Mouse (Mus musculus) ES-E14 (cell line): ENCODE measurements around the gene Ccl27a. TPM values are rescaled to one million over a fixed set of nuclear protein-coding genes. Genes with fewer than 3 reads are reported as not detected.

Experiments used
- DNase-seq: peaks from one replicate; pipeline ENCODE4 v3.0.0-alpha.2; 2013; ENCODE audit warnings: low read depth, low spot score
- H3K27ac ChIP-seq: 2 replicates; pipeline ENCODE4 v1.5.1; 2012; ENCODE audit warnings: low read depth, mild to moderate bottlenecking, low read length, moderate library complexity, mixed read lengths; ENCODE audit not compliant: poor library complexity, insufficient read depth, severe bottlenecking
- H3K36me3 ChIP-seq: 2 replicates; pipeline ENCODE4 v1.6.1; 2012; ENCODE audit warnings: mild to moderate bottlenecking, low read length, moderate library complexity, mixed read lengths; ENCODE audit not compliant: control insufficient read depth, poor library complexity, insufficient read depth, severe bottlenecking
- H3K4me1 ChIP-seq, 2 experiments: fragments of 150-350 bp in 1 of 2; sonication (generic) in 1 of 2; 2 replicates each; pipeline ENCODE4 v1.6.1; 2012; ENCODE audit warnings: low read length in 2 of 2, mild to moderate bottlenecking in 1 of 2, mixed read lengths in 1 of 2; ENCODE audit not compliant: control insufficient read depth in 2 of 2, insufficient read depth in 2 of 2, poor library complexity in 1 of 2
- H3K4me3 ChIP-seq, 2 experiments: fragments of 150-350 bp in 1 of 2; sonication (generic) in 1 of 2; 2 replicates each; pipeline ENCODE4 v1.5.1; 2012; ENCODE audit warnings: low read length in 2 of 2, low read depth in 1 of 2, mild to moderate bottlenecking in 1 of 2, mixed read lengths in 1 of 2; ENCODE audit not compliant: insufficient read depth in 1 of 2, poor library complexity in 1 of 2, severe bottlenecking in 1 of 2
- H3K9ac ChIP-seq: 2 replicates; pipeline ENCODE4 v1.6.1; 2012; ENCODE audit warnings: low read depth, mild to moderate bottlenecking, low read length, mixed read lengths; ENCODE audit not compliant: poor library complexity, insufficient read depth, severe bottlenecking
- H3K9me3 ChIP-seq: fragments of 150-350 bp; sonication (generic); 2 replicates; pipeline ENCODE4 v1.6.1; 2012; ENCODE audit warnings: low read depth, mild to moderate bottlenecking, low read length; ENCODE audit not compliant: control insufficient read depth, insufficient read depth
- CHD2 ChIP-seq: IDR thresholded peaks from 2 replicates; pipeline ENCODE4 v1.6.1; 2014; ENCODE audit warnings: mild to moderate bottlenecking, low read depth, low read length, inconsistent platforms
- HCFC1 ChIP-seq: IDR thresholded peaks from 2 replicates; pipeline ENCODE4 v1.6.1; 2012; ENCODE audit warnings: low read length, inconsistent platforms, borderline replicate concordance; ENCODE audit not compliant: insufficient read depth
- MAFK ChIP-seq: IDR thresholded peaks from 2 replicates; pipeline ENCODE4 v1.6.1; 2014; ENCODE audit warnings: mild to moderate bottlenecking, low read depth, low read length, inconsistent platforms; ENCODE audit not compliant: insufficient read depth
- ZC3H11A ChIP-seq: IDR thresholded peaks from 2 replicates; pipeline ENCODE4 v1.6.1; 2012; ENCODE audit warnings: low read depth, mild to moderate bottlenecking, inconsistent platforms, low read length, borderline replicate concordance
- ZNF384 ChIP-seq: IDR thresholded peaks from 2 replicates; pipeline ENCODE4 v1.6.1; 2012; ENCODE audit warnings: low read depth, low read length, inconsistent platforms
- in situ Hi-C, 2 experiments: fragments of 600-800 bp; cut with MboI; formaldehyde crosslinking; loops; one replicate each; pipeline ENCODE4 v1.15.1; 2025; ENCODE audit warnings: low sequenced_read_pairs in 2 of 2, inconsistent platforms in 1 of 2; ENCODE audit not compliant: unreplicated experiment in 2 of 2
- total RNA-seq: library from RNA; depleted of rRNA; stranded (reverse); fragments of 300-350 nt; gene quantifications from 2 replicates; pipeline ENCODE4 v1.2.3, GENCODE M21; 2012

Ccl27a gene
- total RNA-seq, 1 experiment = 11.4 TPM

- no peaks in the 10 kb centered on the region for H3K4me1 ChIP-seq
- no peak overlapping the region for H3K9ac ChIP-seq
- TF ChIP-seq CHD2 (no peak), HCFC1 (no peak), ZNF384 (no peak), ZC3H11A (no peak), MAFK (no peak)
- DNase-seq = no peak
- no peak overlapping the region for H3K4me3 ChIP-seq
- H3K27ac ChIP-seq = no peak overlapping the region
- H3K36me3 ChIP-seq = no peaks in the 10 kb centered on the region
- in situ Hi-C loops = no loop called here
- no peaks in the 10 kb centered on the region for H3K9me3 ChIP-seq
Observed at GRCm38 (mm10) chr4:41745021-41745420, 29.0 kb downstream of the Ccl27a start.

GRCm38 (mm10) chr4:41744131-41744530 lies 29.9 kb downstream of the Ccl27a start:
- TF ChIP-seq MAFK = no peak
- H3K4me1 ChIP-seq = peaks cover 0 to 6% of the 10 kb centered on the region in 2 experiments; a peak in 2 of 4 replicates
- no peak for DNase-seq

GRCm38 (mm10) chr4:41741158-41741560 lies 32.9 kb downstream of the Ccl27a start:
- in situ Hi-C loops = no loop called here
- peak overlapping the region; percentile 24 for H3K27ac ChIP-seq

More at GRCm38 (mm10) chr4:41744131-41744530, 29.9 kb downstream of the Ccl27a start:
- peaks cover 3% of the 10 kb centered on the region for H3K36me3 ChIP-seq
- no peaks in the 10 kb centered on the region for H3K9me3 ChIP-seq
- H3K27ac ChIP-seq = no peak overlapping the region
- H3K4me3 ChIP-seq = no peak overlapping the region
- in situ Hi-C loops = no loop called here
- H3K9ac ChIP-seq = no peak overlapping the region

GRCm38 (mm10) chr4:41740380-41741157 lies 33.5 kb downstream of the Ccl27a start:
- in situ Hi-C loops = no loop called here
- Histone ChIP-seq H3K9ac (peak overlapping the region; percentile 93), H3K27ac (peak overlapping the region; percentile 24), H3K4me3 (peak overlapping the region; percentile 74 to 96), H3K9me3 (no peaks in the 10 kb centered on the region), H3K4me1 (peaks cover 0 to 10% of the 10 kb centered on the region in 2 experiments; a peak in 2 of 4 replicates), H3K36me3 (peaks cover 10% of the 10 kb centered on the region)
- TF ChIP-seq CHD2 = no peak
- no peak for TF ChIP-seq ZNF384
- DNase-seq = no peak

More at GRCm38 (mm10) chr4:41741158-41741560, 32.9 kb downstream of the Ccl27a start:
- H3K4me3 ChIP-seq = peak overlapping the region; percentile 74 to 96
- H3K4me1 ChIP-seq = peaks cover 0 to 10% of the 10 kb centered on the region in 2 experiments; a peak in 2 of 4 replicates
- peak overlapping the region; percentile 93 for H3K9ac ChIP-seq
- H3K9me3 ChIP-seq = no peaks in the 10 kb centered on the region
- DNase-seq = peak; percentile 96
- H3K36me3 ChIP-seq = peaks cover 10% of the 10 kb centered on the region
- peak; percentile 58; the same call in 1 of the 2 replicates for TF ChIP-seq HCFC1
- TF ChIP-seq CHD2 = no peak

- in situ Hi-C loops = no loop called here
- no peak for TF ChIP-seq CHD2
- TF ChIP-seq ZC3H11A = no peak
- no peak for TF ChIP-seq MAFK
- no peak for TF ChIP-seq ZNF384
- no peak for TF ChIP-seq HCFC1
- H3K36me3 ChIP-seq = peaks cover 10% of the 10 kb centered on the region
- no peak overlapping the region for H3K27ac ChIP-seq
- H3K4me3 ChIP-seq = no peak overlapping the region
- H3K9me3 ChIP-seq = no peaks in the 10 kb centered on the region
- H3K9ac ChIP-seq = no peak overlapping the region; the same call in 1 of the 2 replicates
- H3K4me1 ChIP-seq = peaks cover 0 to 10% of the 10 kb centered on the region in 2 experiments; a peak in 2 of 4 replicates
- DNase-seq = no peak
Observed at GRCm38 (mm10) chr4:41739260-41739659, 34.8 kb downstream of the Ccl27a start.
